15 mouse cellular contexts compared by ENCODE assay signal in genomic region chr12:10654466-10655184, GRCm38 (mm10).
DNase-seq lines count a peak whose midpoint lies in the region; ATAC-seq and TF ChIP-seq lines count a peak whose summit lies in the region.
"Had no signal": no experiment of that assay in that cellular context is flagged by ENCODE, and none has a peak within 500 bp of the region (broad histone marks: within the 10 kb centered on the region; RNA-seq: fewer than 3 reads in every experiment).

No protein-coding gene starts in this region.

- peak overlapping the region; percentile 70 for H3K27ac ChIP-seq in forebrain, embryonic 15.5 days (replicated peaks)
- H3K27ac ChIP-seq in forebrain, embryonic 10.5 days, result no peak overlapping the region
- H3K27ac ChIP-seq: embryonic facial prominence, embryonic 13.5 days; limb, embryonic 12.5 days had no signal

- H3K9me3 ChIP-seq in forebrain, embryonic 15.5 days, result no peaks in the 10 kb centered on the region
- H3K9me3 ChIP-seq in forebrain, embryonic 10.5 days, result no peaks in the 10 kb centered on the region
- H3K9me3 ChIP-seq: embryonic facial prominence, embryonic 13.5 days; limb, embryonic 12.5 days had no signal

- 58% methylated on average over 6 of the region's 6 CpGs for WGBS in forebrain, embryonic 15.5 days
- WGBS in forebrain, embryonic 10.5 days, result 93% methylated on average over 6 of the region's 6 CpGs

- no peak for TF ChIP-seq CTCF in brain, embryonic 14.5 days (IDR thresholded peaks at IDR 0.05; ENCODE audit: borderline replicate concordance, extremely low read depth, insufficient read depth, insufficient read length)

- TF ChIP-seq POLR2A in brain, embryonic 14.5 days (IDR thresholded peaks at IDR 0.05; ENCODE audit: borderline replicate concordance, extremely low read depth, insufficient read depth, insufficient read length, poor library complexity, severe bottlenecking), result no peak

- ATAC-seq in forebrain, embryonic 15.5 days (replicated peaks), result peak; percentile 79
- ATAC-seq: inflammation-experienced regulatory T-cells, adult 6 months had no signal

- no peak overlapping the region for H3K9ac ChIP-seq in forebrain, embryonic 15.5 days (replicated peaks)
- H3K9ac ChIP-seq: embryonic facial prominence, embryonic 13.5 days; limb, embryonic 12.5 days; lung, embryonic 14.5 days had no signal

- no peaks in the 10 kb centered on the region for H3K27me3 ChIP-seq in forebrain, embryonic 15.5 days
- no peaks in the 10 kb centered on the region for H3K27me3 ChIP-seq in forebrain, embryonic 10.5 days (ENCODE audit: poor library complexity, severe bottlenecking)
- H3K27me3 ChIP-seq: embryonic facial prominence, embryonic 13.5 days; limb, embryonic 12.5 days had no signal

- H3K4me1 ChIP-seq in forebrain, embryonic 15.5 days, result no peaks in the 10 kb centered on the region
- no peaks in the 10 kb centered on the region for H3K4me1 ChIP-seq in forebrain, embryonic 10.5 days
- H3K4me1 ChIP-seq: embryonic facial prominence, embryonic 13.5 days; limb, embryonic 12.5 days had no signal

- no peak for DNase-seq in forebrain, embryonic 10.5 days (ENCODE audit: extremely low spot score, low spot score)
- peak; percentile 79 for DNase-seq in brain, embryonic 14.5 days (ENCODE audit: low read depth)
- DNase-seq in cerebellum, postnatal 14 days, result peak; percentile 56 to 74
- peak; percentile 9 to 37 for DNase-seq in layer of hippocampus, postnatal 10 days (ENCODE audit: low spot score in 2 of 2)
- no peak for DNase-seq in lung, postnatal 36 days
- DNase-seq in embryo, embryonic 11 days, result no peak
- no peak for DNase-seq in kidney, postnatal 4 days
- DNase-seq: adrenal gland, postnatal 14 days; heart, postnatal 10 days; kidney, postnatal 10 days had no signal

- no peak overlapping the region for H3K4me3 ChIP-seq in forebrain, embryonic 15.5 days
- H3K4me3 ChIP-seq in forebrain, embryonic 10.5 days, result no peak overlapping the region
- H3K4me3 ChIP-seq: embryonic facial prominence, embryonic 13.5 days; limb, embryonic 12.5 days had no signal

- H3K4me2 ChIP-seq in forebrain, embryonic 15.5 days (replicated peaks), result no peak overlapping the region
- H3K4me2 ChIP-seq: embryonic facial prominence, embryonic 13.5 days; limb, embryonic 12.5 days; lung, embryonic 14.5 days had no signal

- no peaks in the 10 kb centered on the region for H3K36me3 ChIP-seq in forebrain, embryonic 15.5 days
- H3K36me3 ChIP-seq in forebrain, embryonic 10.5 days (replicated peaks), result no peaks in the 10 kb centered on the region
- H3K36me3 ChIP-seq: embryonic facial prominence, embryonic 13.5 days; limb, embryonic 12.5 days had no signal

Comparison
In these comparisons a context has a peak if more than half of its experiments do, and no peak if none do; other contexts are left out.
1. DNase-seq: peak in brain, embryonic 14.5 days (single experiment), cerebellum, postnatal 14 days (2 of 2) and layer of hippocampus, postnatal 10 days (2 of 2); none in forebrain, embryonic 10.5 days (single experiment), lung, postnatal 36 days (single experiment), embryo, embryonic 11 days (single experiment) and kidney, postnatal 4 days (0 of 2).